Mouse (Mus musculus) leukemia stem cell, adult 10-12 weeks (primary cell): ENCODE data around the gene H2al2a. TPM values are rescaled to one million over a fixed set of nuclear protein-coding genes. Genes with fewer than 3 reads are reported as not detected.

Source experiments
- polyA plus RNA-seq: library from polyadenylated mRNA; stranded (reverse); fragments of >175 nt; gene quantifications from 2 replicates; pipeline ENCODE4 v1.2.3, GENCODE M21; 2012; ENCODE audit warnings: low replicate concordance

Gene H2al2a
- not detected in 2 replicates for polyA plus RNA-seq

DNA sequence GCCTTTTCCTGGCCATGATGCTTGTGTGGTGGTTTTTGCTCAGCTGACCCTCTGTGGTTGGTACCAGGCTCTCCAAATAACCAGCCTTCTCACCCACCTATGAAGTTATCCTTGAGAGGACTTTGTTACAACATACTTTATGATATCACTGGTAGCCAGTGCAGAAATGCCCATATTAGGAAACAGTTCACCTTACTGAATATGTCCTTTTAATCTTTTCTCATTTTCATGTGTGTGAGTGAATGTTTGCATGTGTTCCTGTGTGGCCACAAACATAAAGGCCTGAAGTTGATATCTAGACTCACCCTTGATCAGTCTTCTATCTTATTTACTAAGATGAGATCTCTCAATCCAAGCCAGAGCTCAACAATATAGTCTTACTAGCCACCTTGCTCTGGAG, at the start of gene H2al2a:
H2al2a (minus strand) TSS at position 101 of the 400 bp plus-strand sequence.

DNA sequence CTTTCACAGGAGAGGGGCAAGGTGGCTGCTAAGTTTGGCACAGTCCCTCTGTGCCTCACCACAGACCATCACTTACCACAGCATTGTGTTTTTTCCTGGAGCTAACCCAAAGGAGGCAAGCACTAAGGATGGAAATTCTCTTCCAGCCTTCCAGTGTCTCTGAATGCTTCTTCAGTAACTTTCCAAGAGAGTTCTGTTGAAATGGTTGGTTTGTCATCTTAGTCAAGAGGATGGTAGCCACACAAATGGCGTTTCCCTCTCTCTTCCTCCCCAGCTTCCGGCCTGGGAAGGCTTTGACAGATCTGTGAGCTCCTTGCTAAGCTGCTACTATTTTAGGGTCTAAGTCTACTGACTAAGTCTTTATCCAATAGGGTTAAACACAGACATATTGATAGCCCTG, 40.7 kb upstream of the H2al2a start, which contains the start of gene A930004D18Rik:
A930004D18Rik (minus strand) TSS at position 247 of the 400 bp plus-strand sequence.

Other genes with a start within 250 kb of the H2al2a start
- gene A930004D18Rik, start 40.8 kb upstream of the H2al2a start, polyA plus RNA-seq, result 0.20 TPM in 1 of 2 replicates, not detected in the other
- gene Skida1, start 52.1 kb upstream of the H2al2a start, polyA plus RNA-seq, result 0.18 and 1.8 TPM in 2 replicates
- 38.6 and 50.5 TPM in 2 replicates for gene Mllt10, start 58.3 kb upstream of the H2al2a start, polyA plus RNA-seq